Mouse (Mus musculus) bone marrow, adult 2 months (tissue): ENCODE results near the gene Mst1r. TPM values are rescaled to one million over a fixed set of nuclear protein-coding genes. Genes with fewer than 3 reads are reported as not detected.

Experiments used
- H3K27ac ChIP-seq: fragments of 200-500 bp; 2 replicates; pipeline ENCODE4 v1.5.1; 2012; ENCODE audit warnings: low read depth, mild to moderate bottlenecking, control low read depth, inconsistent platforms, low read length; ENCODE audit not compliant: control insufficient read depth, poor library complexity, insufficient read depth
- H3K4me1 ChIP-seq: fragments of 200-500 bp; 2 replicates; pipeline ENCODE4 v1.6.1; 2011; ENCODE audit warnings: low read length; ENCODE audit not compliant: control insufficient read depth, insufficient read depth
- H3K4me3 ChIP-seq: fragments of 200-500 bp; replicated peaks from 2 replicates; pipeline ENCODE3; 2011; ENCODE audit warnings: mild to moderate bottlenecking, low read depth, low read length, control low read depth; ENCODE audit not compliant: control insufficient read depth
- CTCF ChIP-seq: fragments of 200-500 bp; IDR thresholded peaks from 2 replicates; pipeline ENCODE4 v1.5.1; 2011; ENCODE audit warnings: low read length, control low read depth; ENCODE audit not compliant: control insufficient read depth, insufficient read depth
- POLR2A ChIP-seq: fragments of 200-500 bp; IDR thresholded peaks from 2 replicates; pipeline ENCODE4 v1.6.1; 2011; ENCODE audit warnings: low read depth, mild to moderate bottlenecking, control low read depth, low read length, borderline replicate concordance; ENCODE audit not compliant: control insufficient read depth
- WGBS: fragments of 180-500 bp; shearing (Covaris S2); methylation state at CpG from one replicate; pipeline ENCODE4 v1.1.7; 2018; 5-methylcytosine and 5-hydroxymethylcytosine counted together
- polyA plus RNA-seq: library from polyadenylated mRNA; stranded (reverse); fragments of >200 nt; gene quantifications from 2 replicates; pipeline ENCODE4 v1.2.4, GENCODE M21; 2011; ENCODE audit warnings: low replicate concordance; ENCODE audit not compliant: missing spikeins, insufficient read depth, insufficient read length

Gene Mst1r
- polyA plus RNA-seq, 1 experiment, result 0.75 TPM

DNA sequence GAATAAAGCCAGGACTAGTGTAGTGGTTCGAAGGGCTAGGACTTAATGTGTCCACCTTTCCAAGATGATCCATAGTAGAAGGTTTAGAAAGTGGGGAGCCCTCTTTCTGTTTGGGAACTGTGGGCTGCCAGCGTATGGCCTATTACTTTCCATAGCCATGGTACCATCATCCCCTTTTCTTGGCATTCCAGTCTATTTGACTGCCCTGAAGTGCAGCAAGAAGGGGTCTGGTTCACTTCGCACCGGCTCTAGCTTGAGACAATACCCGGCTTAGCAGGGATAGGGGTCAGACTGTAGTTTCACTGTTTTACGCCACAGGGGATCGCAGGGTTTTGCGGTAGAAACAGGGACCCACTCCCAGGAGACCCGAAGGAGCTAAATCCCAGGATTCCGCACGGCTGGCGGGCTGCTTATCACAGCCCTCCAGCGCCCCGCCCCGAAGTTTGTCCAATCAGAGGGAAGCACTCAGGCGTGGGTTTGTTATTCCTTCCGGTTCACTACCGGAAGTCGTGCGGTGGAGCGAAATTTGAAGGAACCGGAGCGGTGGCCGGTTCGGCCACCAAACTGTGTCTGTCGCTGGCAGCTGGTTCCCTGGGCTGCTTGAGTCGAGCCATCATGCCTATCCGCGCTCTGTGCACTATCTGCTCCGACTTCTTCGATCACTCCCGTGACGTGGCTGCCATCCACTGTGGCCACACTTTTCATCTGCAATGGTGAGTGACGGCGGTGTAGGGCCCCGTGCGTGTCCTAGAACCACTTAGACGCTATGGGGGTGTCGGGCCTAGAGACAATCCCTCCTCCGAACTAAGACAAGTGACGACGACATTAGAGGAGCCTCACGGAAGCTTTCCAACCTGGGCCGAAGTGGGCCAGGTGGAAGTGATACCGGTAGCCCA is 44.0 kb downstream of the Mst1r start:
- Histone ChIP-seq H3K4me3 (peak overlapping the region; percentile 97), H3K27ac (peak overlapping the region; percentile 42; the same call in 1 of the 2 replicates), H3K4me1 (peaks cover 2% of the 10 kb centered on the region; the same call in 1 of the 2 replicates)
- TF ChIP-seq POLR2A (peak; percentile 51; the same call in 1 of the 2 replicates), CTCF (no peak)
- WGBS, result 18% methylated on average over 45 of the region's 45 CpGs

DNA sequence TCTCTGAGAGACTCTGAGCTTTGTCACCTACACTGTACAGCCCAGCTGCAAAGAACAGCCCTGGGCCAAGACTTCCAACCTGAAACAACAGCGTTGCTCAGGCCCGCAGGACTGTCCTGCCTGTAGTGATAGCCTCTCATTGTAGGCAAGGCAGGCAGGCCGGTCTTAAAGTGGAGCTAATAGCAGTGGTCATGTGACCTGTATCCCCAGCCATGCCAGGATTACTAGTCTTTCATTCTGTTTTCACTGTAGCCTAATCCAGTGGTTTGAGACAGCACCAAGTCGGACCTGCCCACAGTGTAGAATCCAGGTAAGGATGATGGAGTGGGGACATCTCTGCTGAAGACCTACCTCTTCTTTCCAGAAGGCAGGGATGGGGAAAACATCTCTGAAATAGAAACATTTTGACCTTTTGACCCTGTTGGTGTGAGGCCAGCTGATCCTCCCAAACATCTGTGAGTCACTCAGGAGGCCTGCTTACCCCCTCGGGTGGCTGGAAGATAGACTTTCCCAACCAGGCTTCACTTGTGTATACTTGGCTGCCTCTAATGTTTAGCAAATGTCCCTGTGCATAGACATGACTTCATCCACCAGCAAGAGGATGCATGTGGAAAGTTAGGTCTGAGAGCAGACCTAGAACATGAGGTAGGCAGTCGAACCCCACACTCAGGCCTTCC is 49.1 kb downstream of the Mst1r start:
- H3K4me1 ChIP-seq, result no peaks in the 10 kb centered on the region
- no peak overlapping the region for H3K4me3 ChIP-seq
- whole genome bisulfite sequencing, result 86% methylated on average over 6 of the region's 6 CpGs
- H3K27ac ChIP-seq, result no peak overlapping the region
- no peak for TF ChIP-seq CTCF
- no peak for TF ChIP-seq POLR2A

DNA sequence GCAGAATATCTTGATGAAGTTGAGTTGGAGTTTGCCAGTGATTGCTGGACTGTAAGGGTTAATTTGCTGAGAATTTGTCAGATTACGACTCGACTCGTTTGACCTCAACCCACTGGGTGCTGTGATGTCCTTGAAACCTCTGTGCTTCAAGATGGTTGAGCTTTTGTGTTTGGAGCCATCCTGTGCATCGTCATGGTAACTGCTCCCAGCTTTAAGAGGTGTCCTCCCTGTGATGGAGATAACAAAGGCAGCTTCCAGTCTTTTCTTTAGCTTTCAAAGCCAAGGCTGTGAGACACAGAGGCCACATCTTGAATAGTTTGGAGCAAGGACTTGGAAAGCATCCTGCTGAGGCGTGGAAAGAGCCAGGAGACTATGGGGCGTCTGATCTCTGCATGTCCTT is 50.5 kb downstream of the Mst1r start:
- no peak for TF ChIP-seq CTCF
- no peak for TF ChIP-seq POLR2A
- WGBS, result 79% methylated on average over 6 of the region's 6 CpGs
- H3K4me1 ChIP-seq, result no peaks in the 10 kb centered on the region
- H3K27ac ChIP-seq, result no peak overlapping the region
- no peak overlapping the region for H3K4me3 ChIP-seq

DNA sequence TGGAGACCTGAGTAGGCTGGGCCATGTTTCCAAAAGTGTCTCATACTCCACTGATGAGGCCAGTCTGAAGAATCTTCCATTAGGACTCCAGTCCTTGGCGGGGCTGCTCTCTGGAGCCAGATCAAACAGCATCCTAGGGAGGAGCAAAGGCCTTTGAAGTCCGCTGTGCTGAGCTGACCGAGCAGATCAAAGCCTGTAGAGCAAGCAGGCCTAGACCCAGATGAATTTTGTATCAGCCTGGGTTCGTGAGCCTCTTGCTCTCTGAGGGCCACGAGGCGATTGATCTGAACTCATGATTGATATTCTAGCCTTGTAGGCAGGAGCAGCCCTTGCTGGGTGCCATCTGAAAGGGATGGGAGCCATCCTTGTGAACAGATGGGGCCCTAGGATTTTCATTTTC is 53.2 kb downstream of the Mst1r start:
- no peak overlapping the region for H3K27ac ChIP-seq

DNA sequence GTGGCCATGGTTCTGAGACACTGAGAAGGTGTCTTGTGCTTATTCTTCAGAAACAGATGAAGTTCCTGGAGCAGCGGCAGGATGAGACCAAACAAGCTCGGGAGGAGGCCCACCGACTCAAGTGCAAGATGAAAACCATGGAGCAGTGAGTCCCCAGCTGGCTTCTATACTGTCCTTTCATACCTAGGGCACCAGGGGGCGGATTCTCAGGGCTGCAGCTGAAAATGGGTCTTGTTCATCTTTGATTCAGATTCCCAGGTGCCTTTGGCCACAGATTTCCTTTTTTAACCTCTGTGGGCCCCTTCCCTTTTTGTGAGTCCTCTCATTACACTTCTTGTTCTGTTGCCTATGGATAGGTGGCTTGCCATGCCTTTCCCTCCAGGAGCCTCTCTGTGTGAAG is 54.3 kb downstream of the Mst1r start:
- WGBS, result 44% methylated on average over 4 of the region's 4 CpGs
- Histone ChIP-seq H3K27ac (no peak overlapping the region), H3K4me1 (no peaks in the 10 kb centered on the region), H3K4me3 (no peak overlapping the region)
- TF ChIP-seq CTCF (peak; percentile 23; the same call in 1 of the 2 replicates), POLR2A (no peak)

More for the DNA sequence above, 53.2 kb downstream of the Mst1r start:
- WGBS, result 95% methylated on average over 6 of the region's 6 CpGs
- no peak for TF ChIP-seq POLR2A
- no peak for TF ChIP-seq CTCF
- H3K4me3 ChIP-seq, result no peak overlapping the region
- no peaks in the 10 kb centered on the region for H3K4me1 ChIP-seq

DNA sequence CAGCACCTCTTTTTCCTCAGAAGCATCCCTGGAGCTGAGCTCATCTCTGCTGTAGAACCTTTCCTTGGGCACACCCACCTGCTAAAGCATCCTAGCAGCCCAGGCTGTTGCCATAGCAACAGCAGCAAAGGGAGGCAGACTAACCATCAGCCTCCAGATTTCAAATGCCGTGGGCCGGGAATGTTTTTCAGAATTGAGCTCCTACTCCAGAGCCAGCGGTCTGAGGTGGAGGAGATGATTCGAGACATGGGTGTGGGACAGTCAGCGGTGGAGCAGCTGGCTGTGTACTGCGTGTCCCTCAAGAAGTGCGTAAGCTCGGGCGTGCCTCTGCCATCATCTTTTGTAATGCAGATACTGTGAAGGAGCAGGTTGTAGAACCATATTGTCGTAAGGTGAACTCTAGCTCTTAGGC is 54.7 kb downstream of the Mst1r start:
- TF ChIP-seq CTCF, result no peak
- no peak for TF ChIP-seq POLR2A
- Histone ChIP-seq H3K4me3 (no peak overlapping the region), H3K4me1 (no peaks in the 10 kb centered on the region), H3K27ac (no peak overlapping the region)
- 89% methylated on average over 10 of the region's 10 CpGs for WGBS

DNA sequence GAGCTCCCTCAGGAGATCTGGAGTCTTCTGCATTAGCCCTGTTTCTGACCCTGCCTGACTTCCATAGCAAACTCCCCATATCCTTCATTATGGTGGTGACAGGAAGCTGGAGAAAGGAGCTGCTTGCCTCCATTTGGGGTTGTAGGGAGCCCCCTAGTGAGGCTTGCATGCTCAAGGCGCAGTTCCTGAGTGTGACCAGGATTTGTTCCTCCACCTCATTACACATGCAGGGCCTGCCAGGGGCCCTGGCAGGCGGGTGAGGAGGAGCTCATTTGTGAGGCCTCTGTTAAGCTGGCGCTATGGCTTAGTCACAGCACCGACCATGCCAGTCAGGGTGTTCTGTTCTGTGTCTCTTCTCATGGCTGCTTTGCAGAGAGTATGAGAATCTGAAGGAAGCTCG is 55.2 kb downstream of the Mst1r start:
- Histone ChIP-seq H3K4me1 (peaks cover 1% of the 10 kb centered on the region; the same call in 1 of the 2 replicates), H3K4me3 (no peak overlapping the region), H3K27ac (no peak overlapping the region)
- TF ChIP-seq POLR2A (no peak), CTCF (no peak)
- 52% methylated on average over 5 of the region's 5 CpGs for WGBS

DNA sequence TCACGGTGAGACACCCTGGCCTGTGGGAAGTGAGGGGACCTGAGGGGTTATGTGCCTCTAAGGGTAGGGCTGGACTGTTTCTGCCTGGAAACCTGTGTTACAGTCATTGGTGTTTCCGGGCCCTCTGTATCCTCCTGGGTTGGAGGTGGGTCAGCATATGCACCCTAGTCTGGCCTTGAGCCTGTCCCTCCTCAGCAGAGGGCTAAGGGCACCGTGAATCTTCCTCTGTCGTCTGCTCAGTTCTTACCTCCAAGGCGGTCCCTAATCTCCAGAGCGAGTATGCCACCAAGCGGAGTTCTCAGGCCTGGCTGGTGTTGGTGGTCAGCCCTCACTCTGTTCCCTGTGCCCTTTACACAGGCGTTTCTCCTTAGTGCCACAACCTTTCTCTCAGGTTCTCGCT is 56.2 kb downstream of the Mst1r start:
- TF ChIP-seq POLR2A, result no peak
- no peak for TF ChIP-seq CTCF
- Histone ChIP-seq H3K27ac (no peak overlapping the region), H3K4me1 (peaks cover 2% of the 10 kb centered on the region; the same call in 1 of the 2 replicates), H3K4me3 (no peak overlapping the region)
- 90% methylated on average over 9 of the region's 9 CpGs for WGBS
